Mouse (Mus musculus) thymus, postnatal 14 days (tissue): ENCODE measurements at regions not wholly inside any gene's neighbourhood (a gene's known extent, or its start where the extent isn't known, plus 50 kb on each side); places are given as distances from the start of the nearest gene placed in this dataset.
"Not testable (repeated sequence)": the region's sequence is repeated elsewhere in the genome, so short reads cannot be mapped to it uniquely, and the experiment has no call there.

Experiments used
- DNase-seq: peaks from one replicate; pipeline ENCODE4 v3.0.0; 2021

DNA sequence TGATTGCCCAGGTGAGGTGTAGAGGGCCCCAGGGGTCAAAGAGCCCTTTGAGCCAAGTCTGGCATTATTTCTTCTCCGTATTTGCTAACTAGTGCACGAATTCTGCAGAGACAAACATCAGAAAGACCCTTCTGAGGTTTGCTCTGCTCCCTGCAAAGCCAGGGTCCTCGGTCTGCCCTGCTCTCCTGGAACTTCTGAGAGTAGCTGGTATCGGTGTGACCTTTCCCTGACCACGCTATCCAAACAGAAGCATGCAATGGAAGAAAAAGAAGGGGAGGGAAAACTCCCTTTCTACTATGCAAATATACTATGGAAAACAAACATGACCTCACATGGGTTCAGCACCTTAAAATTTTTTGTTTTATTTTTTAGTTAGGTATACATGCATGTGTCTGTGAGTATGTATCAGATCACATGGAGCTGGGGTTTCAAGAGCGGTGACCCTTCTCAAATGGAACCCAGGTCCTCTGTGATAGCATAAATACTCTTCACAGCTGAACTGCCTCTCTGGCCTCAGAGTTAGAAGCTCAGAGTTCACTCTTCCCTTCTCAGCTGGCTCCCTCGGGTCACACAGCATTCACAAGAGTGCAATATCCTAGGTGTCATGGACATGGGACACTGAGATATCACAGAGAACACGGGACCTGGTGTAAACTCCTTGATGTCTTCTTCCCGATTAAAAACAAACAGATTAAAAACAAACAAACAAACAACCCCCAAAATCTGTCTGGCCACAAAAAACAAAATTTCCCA lies 144.7 kb downstream of the Bcl2l11 start:
- no peak for DNase-seq

DNA sequence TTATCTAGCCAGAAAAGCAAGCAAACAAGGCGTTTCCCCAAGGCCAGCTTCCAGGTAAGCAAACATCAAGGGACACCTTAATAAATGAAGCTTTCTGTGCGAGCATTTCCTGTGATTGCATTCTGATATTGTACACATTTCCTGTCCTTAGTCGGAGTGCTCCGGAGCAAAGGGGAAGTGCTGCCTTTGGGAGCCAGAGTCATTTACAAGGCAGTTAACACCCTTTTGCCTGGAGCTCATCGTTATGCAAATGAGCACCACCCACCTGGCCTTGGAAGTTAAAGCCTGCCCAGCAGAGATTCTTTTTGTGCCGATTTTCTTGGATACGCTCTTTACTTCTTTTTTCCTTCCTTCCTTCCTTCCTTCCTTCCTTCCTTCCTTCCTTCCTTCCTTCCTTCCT lies 147.0 kb downstream of the Bcl2l11 start:
- peak; percentile 9 for DNase-seq

GRCm38 (mm10) chr2:128273292-128273691 lies 147.5 kb downstream of the Bcl2l11 start:
- no peak for DNase-seq

- DNase-seq: no peak
These were observed 150.5 kb downstream of the Bcl2l11 start for GRCm38 (mm10) chr2:128276337-128276736.

DNA sequence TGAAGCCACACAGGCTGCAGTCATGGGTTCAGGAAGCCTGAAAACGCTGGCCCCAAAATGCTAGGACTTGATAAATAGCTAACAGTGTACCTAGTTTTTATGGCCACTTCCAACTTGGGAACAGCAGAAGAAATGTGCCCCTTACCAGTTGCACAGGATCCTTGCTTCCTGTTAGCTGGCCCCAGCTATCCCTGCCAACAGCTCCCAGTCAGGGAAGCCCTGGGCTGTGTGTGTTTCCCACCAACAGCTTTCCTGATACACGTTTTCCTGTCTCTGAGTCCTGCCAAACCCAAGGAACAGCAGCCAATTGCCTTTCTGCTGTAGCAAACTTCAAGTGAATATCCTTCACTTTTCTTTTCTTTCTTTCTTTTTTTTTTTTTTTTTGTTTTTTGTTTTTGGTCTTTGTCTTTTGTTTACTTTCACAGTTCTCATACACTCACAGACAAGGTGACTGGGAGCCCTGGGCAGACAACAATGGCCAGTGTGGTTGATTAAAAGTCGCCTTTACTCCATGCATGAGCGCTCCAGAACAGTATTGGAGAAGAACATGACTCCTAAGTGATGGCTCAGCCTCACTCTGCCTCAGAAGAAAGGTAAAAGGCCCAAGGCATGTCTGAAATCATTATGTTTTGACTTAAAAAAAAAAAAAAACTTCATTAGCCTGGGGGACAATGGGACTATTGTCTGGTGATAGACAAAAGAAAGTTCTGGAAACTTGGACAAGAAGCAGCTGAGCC lies 151.7 kb downstream of the Bcl2l11 start:
- DNase-seq: no peak

DNA sequence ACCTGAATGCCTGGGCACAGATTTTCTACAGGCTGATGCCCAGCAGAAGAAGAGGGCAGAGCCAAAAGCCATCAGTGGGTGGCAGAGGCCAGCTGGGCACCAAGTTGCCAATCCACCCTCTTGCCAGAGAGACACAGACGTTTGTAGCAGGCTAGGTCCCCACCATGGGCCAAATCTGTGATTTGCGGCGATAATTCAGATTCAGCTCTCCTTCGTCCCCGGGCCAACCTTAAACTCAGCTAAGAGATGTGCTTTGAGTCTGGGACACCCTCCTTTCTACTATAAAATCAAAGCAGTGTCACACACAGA lies 152.2 kb downstream of the Bcl2l11 start:
- DNase-seq: no peak

GRCm38 (mm10) chr2:128278608-128279081 lies 152.8 kb downstream of the Bcl2l11 start:
- DNase-seq: no peak

- no peak for DNase-seq
These were observed 153.4 kb downstream of the Bcl2l11 start for GRCm38 (mm10) chr2:128279127-128279710.

DNA sequence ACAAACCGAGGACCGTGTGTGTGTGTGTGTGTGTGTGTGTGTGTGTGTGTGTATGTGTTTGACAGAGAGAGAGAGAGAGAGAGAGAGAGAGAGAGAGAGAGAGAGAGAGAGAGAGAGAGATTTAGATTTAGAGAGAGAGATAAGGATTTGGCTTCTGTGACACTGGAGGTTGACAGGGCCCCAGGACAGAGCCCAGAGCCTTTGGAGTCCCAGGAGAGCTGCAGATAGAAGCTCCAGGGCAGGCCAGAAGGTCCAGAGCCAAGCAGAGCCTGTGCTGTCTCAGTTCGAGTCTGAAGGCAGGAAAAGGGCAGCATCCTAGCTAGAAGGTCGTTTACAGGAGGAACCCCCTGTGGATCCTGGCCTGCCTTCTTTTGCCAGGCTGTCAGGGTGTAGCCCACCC lies 156.8 kb downstream of the Bcl2l11 start:
- no peak for DNase-seq

DNA sequence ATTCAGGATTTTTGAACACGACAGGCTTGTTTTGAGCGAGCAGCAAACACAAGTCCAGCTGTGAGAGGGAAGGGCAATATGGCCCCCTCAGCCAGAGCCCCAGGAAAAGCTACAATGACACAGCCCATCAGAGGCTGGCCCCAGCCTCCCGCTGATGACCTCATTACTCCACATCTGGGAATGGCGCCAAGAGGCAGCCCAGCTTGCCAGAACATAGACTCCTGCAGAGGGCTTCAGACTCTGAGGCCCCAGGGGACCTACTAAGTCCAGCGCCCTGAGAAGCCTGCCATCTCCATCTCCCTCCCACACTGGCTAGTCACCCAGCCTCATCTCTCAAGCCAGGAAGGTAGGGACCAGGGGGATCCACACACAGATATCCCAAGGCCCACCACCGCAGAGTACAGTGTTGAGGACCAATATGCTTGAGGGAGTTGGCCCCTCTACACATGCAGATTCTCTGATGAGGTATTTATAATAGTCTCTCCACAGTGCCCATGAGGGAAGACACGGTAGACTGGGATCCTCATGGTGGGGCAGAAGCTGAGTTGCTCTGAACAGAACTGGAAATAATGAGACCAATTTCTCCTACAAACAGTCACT lies 159.1 kb downstream of the Bcl2l11 start:
- DNase-seq: no peak

DNA sequence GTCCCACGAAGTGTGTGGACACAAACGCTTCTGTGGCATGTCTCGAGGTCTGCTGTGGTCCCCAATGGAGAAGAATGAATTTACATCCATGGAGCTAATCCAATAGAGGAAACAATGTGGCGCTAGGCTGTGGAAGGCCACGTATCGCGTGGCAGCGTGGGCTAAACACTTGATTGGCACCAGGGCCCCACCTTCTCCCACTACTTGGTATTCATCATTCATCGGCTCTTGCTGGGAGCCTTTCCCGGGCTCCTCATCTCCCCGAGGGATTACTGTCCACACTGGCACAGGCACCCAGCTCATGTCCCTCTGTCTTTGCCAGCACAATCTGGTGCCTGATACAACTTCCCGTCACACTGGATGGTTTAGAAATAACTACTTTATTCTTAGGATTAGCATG lies 159.6 kb downstream of the Bcl2l11 start:
- DNase-seq: no peak

DNA sequence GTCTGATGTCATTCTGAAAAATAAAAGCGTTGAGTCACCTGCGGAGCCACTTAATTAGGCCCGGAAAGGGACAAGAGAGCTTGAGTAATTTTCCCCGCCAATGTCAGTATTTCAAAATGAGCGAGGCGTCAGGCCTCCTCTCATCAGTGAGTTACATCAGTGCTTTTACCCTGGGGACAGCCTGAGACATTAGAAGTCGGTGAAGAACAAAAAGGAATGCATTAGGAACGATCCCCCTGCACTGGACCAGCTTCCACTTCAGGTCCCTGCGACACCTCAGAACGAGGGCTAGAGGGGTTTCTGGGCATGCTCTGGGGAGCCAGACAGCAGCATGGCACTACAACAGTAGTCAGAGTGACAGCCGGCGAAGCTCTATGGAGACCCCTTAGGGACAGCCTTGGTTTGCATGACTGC lies 162.3 kb downstream of the Bcl2l11 start:
- DNase-seq: no peak

- no peak for DNase-seq
These were observed 164.8 kb downstream of the Bcl2l11 start for GRCm38 (mm10) chr2:128290609-128291008.

GRCm38 (mm10) chr2:128294610-128295009 lies 168.8 kb downstream of the Bcl2l11 start:
- no peak for DNase-seq

GRCm38 (mm10) chr2:128295018-128295424 lies 169.2 kb downstream of the Bcl2l11 start:
- DNase-seq: peak; percentile 81

GRCm38 (mm10) chr2:128295726-128296234 lies 169.9 kb downstream of the Bcl2l11 start:
- DNase-seq: no peak

GRCm38 (mm10) chr2:128296423-128296822 lies 170.6 kb downstream of the Bcl2l11 start:
- DNase-seq: not testable (repeated sequence)

DNA sequence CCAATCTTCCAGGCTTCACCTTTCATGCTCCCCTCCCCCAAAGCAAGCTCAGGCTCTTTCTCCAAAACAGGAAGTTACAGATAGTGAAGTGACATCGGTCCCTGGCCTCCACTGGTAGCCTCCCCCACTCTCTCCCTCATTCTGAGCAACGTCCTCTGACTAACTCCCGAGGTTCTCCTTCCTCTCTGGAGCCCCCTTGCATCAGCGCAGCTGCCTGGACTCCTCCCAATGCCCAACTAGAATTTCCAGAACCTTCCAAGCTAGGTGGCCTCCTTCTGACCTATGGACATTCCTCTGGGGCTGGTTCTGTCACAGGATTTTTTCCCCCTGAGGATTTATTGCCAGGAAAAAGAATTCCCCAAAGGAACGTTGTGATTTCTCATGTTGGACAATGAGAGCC lies 171.1 kb downstream of the Bcl2l11 start:
- peak; percentile 49 for DNase-seq

DNA sequence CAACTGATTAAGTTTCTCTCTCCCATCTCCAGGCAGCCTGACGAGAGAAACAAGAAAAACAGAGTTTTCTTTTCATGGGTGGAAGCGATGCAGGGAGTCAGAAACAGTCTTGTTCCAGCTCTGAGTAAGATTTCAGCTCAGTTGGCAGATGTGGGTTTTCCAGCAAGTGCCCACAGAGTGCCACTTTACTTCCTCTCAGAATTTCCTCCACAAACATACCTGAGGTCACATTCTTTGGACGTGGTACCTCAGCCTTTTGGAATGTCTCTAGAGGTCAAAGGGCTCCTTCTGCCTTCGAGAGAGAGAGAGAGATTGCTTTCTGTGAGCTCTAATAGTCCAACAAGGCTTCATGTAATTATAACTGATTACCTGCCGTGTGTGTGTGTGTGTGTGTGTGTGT lies 172.0 kb downstream of the Bcl2l11 start:
- no peak for DNase-seq

GRCm38 (mm10) chr2:128298996-128299395 lies 173.2 kb downstream of the Bcl2l11 start:
- DNase-seq: no peak

GRCm38 (mm10) chr2:128301709-128302108 lies 175.9 kb downstream of the Bcl2l11 start:
- no peak for DNase-seq

DNA sequence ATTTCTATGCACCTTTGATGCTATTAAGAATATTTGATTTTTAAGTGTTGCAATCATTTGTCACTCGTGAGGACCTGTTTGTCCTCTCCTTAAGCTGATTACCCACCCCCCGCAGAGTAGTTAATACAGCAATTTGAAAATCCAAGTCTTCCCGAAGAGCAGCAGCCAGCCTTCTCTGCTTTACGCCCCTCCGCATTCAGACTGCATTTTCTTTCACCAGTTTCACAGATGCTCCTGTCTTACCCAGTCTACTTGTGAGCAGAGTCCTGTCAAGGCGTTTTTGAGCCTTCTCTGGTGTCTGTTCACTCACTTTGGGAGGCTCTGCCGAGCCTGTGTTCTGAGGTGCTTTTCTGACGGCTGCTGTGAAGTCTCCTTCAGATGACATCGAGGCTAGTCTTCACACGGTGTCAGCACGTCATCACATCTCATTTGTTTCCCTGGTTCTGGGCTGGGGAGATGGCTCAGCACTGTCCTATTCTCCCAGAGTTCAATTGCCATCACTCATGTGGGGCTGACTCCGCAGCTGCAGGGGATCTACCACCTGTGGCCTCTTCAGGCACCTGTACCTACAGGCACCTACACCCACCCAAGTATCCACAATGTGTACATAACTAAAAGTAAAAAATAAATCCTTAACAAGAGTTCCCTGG lies 178.3 kb downstream of the Bcl2l11 start:
- no peak for DNase-seq

DNA sequence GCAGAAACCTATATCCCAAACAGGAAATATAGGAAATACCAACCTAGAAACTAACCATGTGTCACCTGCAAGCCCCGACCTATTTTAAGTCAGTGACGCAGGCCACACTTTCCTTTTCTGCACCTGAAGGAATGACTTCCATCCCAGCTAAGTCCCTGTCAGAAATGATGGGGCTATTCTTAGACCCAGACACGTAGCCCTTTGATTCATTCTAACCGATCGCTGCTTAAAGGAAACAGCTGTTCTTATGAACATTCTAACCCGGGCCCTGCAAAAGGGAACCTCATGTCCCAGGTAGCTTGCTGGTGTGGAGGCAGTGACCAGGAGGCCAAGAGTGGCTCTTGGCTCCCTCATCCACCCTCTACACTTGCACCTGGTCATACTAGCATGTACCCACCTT lies 180.9 kb downstream of the Bcl2l11 start:
- no peak for DNase-seq
